Mouse (Mus musculus) lung, adult 10 weeks (tissue): ENCODE measurements around the gene Olfr390. TPM values are rescaled to one million over a fixed set of nuclear protein-coding genes. Genes with fewer than 3 reads are reported as not detected.

ENCODE experiments used
- polyA plus RNA-seq: library from polyadenylated mRNA; stranded (reverse); fragments of 350-450 nt; fragmentation: Illumina TruSeq; extraction: RNeasy Lipid Tissue Mini Kit (QIAGEN cat#74804); gene quantifications from one replicate; pipeline ENCODE4 v1.2.3, GENCODE M21; 2014; ENCODE audit warnings: low read depth, low replicate concordance; ENCODE audit not compliant: insufficient read depth

Gene Olfr390
- polyA plus RNA-seq = not detected

GRCm38 (mm10) chr11:73782664-73783063, at the start of gene Olfr390:
TSS of gene Olfr390 (plus strand) at chr11:73782964.

GRCm38 (mm10) chr11:73780613-73781012, 2.2 kb upstream of the Olfr390 start, which contains the start of gene Olfr389:
TSS of gene Olfr389 (minus strand) at chr11:73780713.

GRCm38 (mm10) chr11:73802952-73803351, 20.2 kb downstream of the Olfr390 start, which contains the start of gene Olfr391-ps:
TSS of gene Olfr391-ps (minus strand) at chr11:73803052.

GRCm38 (mm10) chr11:73816949-73817348, 34.2 kb downstream of the Olfr390 start, which contains the start of gene Olfr392:
TSS of gene Olfr392 (minus strand) at chr11:73817049.

Other genes with a start within 250 kb of the Olfr390 start
- not detected for gene Olfr385, start 190.0 kb upstream of the Olfr390 start, polyA plus RNA-seq
- not detected for gene Olfr384, start 184.4 kb upstream of the Olfr390 start, polyA plus RNA-seq
- gene Zfp735, start 94.2 kb upstream of the Olfr390 start, polyA plus RNA-seq = not detected
- gene Olfr389, start 2.3 kb upstream of the Olfr390 start, polyA plus RNA-seq = not detected
- gene Olfr391-ps, start 20.1 kb downstream of the Olfr390 start, polyA plus RNA-seq = not detected
- not detected for gene Olfr392, start 34.1 kb downstream of the Olfr390 start, polyA plus RNA-seq
- gene Olfr393, start 68.5 kb downstream of the Olfr390 start, polyA plus RNA-seq = not detected
- gene Olfr394, start 107.8 kb downstream of the Olfr390 start, polyA plus RNA-seq = not detected
- gene Olfr395, start 126.3 kb downstream of the Olfr390 start, polyA plus RNA-seq = not detected
- gene Olfr23, start 153.7 kb downstream of the Olfr390 start, polyA plus RNA-seq = not detected
- gene Olfr397, start 177.9 kb downstream of the Olfr390 start, polyA plus RNA-seq = not detected
- not detected for gene Olfr398, start 207.4 kb downstream of the Olfr390 start, polyA plus RNA-seq